Mouse (Mus musculus) liver, embryonic 15.5 days (tissue): Measurements from ENCODE around the gene Gjb1. TPM values are rescaled to one million over a fixed set of nuclear protein-coding genes. Genes with fewer than 3 reads are reported as not detected.
A peak's percentile ranks its signal among the peaks of the same experiment; 100 is the strongest.
"Not testable (repeated sequence)": the region's sequence is repeated elsewhere in the genome, so short reads cannot be mapped to it uniquely, and the experiment has no call there.

Experiments
- ATAC-seq: fragments of 200-750 bp; cut with Nextera tagmentation; 2 replicates; pipeline ENCODE4 v1.8.0; 2017; ENCODE audit warnings: moderate number of reproducible peaks, mild to moderate bottlenecking, moderate library complexity; ENCODE audit not compliant: insufficient read depth
- H3K27ac ChIP-seq: fragments of 300-500 bp; sonication (generic); replicated peaks from 2 replicates; pipeline ENCODE4 v1.5.1; 2015; ENCODE audit warnings: mild to moderate bottlenecking, inconsistent platforms
- H3K27me3 ChIP-seq: fragments of 300-500 bp; sonication (generic); 2 replicates; pipeline ENCODE4 v1.6.1; 2015; ENCODE audit warnings: mild to moderate bottlenecking, inconsistent platforms
- H3K36me3 ChIP-seq: fragments of 300-500 bp; sonication (generic); replicated peaks from 2 replicates; pipeline ENCODE4 v1.6.1; 2015; ENCODE audit warnings: moderate library complexity, mild to moderate bottlenecking, inconsistent platforms
- H3K4me1 ChIP-seq: fragments of 300-500 bp; sonication (generic); replicated peaks from 2 replicates; pipeline ENCODE4 v1.6.1; 2015; ENCODE audit warnings: inconsistent platforms
- H3K4me2 ChIP-seq: fragments of 300-500 bp; sonication (generic); 2 replicates; pipeline ENCODE4 v1.6.1; 2015; ENCODE audit warnings: moderate library complexity, mild to moderate bottlenecking, inconsistent platforms
- H3K4me3 ChIP-seq: fragments of 300-500 bp; sonication (generic); replicated peaks from 2 replicates; pipeline ENCODE4 v1.5.1; 2015; ENCODE audit warnings: mild to moderate bottlenecking, inconsistent platforms
- H3K9ac ChIP-seq: fragments of 300-500 bp; sonication (generic); 2 replicates; pipeline ENCODE4 v1.6.1; 2015; ENCODE audit warnings: moderate library complexity, mild to moderate bottlenecking, inconsistent platforms
- H3K9me3 ChIP-seq: fragments of 300-500 bp; sonication (generic); replicated peaks from 2 replicates; pipeline ENCODE4 v1.6.1; 2016; ENCODE audit warnings: inconsistent platforms
- WGBS: fragments of 180-500 bp; shearing (Covaris S2); methylation state at CpG from one replicate; pipeline ENCODE4 v1.1.7; 2015; ENCODE audit warnings: mixed read lengths; ENCODE audit not compliant: insufficient replicate concordance; 5-methylcytosine and 5-hydroxymethylcytosine counted together
- polyA plus RNA-seq: library from polyadenylated mRNA; unstranded; fragments of >200 nt; fragmentation: Nextera tagmentation; extraction: Ambion mirVana; gene quantifications from 2 replicates; pipeline ENCODE4 v1.2.1, GENCODE M21; 2015

The Gjb1 gene
- polyA plus RNA-seq, 1 experiment from 2014 or later: 111 TPM

- H3K9ac ChIP-seq, H3K27me3 ChIP-seq, H3K9me3 ChIP-seq, H3K4me2 ChIP-seq, ATAC-seq, H3K27ac ChIP-seq, H3K4me3 ChIP-seq, H3K4me1 ChIP-seq, H3K36me3 ChIP-seq: not testable (repeated sequence)
- 55% methylated on average over 4 of the region's 4 CpGs for WGBS
Measured at GRCm38 (mm10) chrX:101358902-101359301, 17.3 kb upstream of the Gjb1 start.

DNA sequence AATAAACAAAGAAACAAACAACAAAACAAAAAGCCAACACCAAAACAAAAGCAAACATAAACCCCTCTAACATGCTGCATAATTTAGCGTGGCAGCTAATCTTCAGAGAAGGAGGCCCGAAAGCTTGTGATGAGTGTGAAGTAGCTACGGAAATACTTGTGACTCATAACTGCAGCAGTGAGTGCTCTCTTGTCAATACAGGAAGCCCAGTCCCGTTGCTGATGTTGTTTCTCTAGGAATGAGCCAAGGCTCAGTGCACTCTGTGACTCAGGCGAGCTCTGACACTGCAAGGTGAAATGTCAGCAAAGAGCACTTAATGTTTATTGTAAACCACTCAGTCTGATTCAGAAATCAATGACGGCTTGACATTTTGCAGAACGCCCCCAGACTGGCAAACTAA, 7.2 kb upstream of the Gjb1 start:
- 46% methylated on average over 7 of the region's 7 CpGs for WGBS
- no peaks in the 10 kb centered on the region for H3K9me3 ChIP-seq

DNA sequence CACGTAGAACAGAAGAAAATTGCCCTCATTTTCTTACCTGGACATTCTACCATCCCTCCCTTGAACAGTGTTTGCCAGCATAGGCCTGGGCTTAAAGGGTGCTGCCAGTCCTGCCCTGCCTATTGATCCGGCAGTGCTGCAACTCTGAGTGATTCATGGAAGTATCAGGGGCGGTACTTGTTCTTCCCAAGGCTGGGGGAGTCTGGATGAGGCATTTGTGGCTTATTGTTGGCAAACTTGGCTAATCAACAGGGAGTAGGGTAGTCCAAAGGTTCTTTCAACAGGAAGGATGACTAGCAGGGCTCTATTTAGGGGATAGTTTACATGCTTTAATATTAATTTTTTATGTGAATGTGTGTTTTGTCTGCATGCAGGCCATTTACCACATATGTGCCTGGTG, 5.6 kb upstream of the Gjb1 start:
- Histone ChIP-seq H3K4me1 (no peaks in the 10 kb centered on the region; the same call in 1 of the 2 replicates), H3K27ac (no peak overlapping the region), H3K9me3 (no peaks in the 10 kb centered on the region), H3K4me2 (no peak overlapping the region), H3K9ac (no peak overlapping the region), H3K4me3 (no peak overlapping the region), H3K36me3 (no peaks in the 10 kb centered on the region), H3K27me3 (no peaks in the 10 kb centered on the region)
- 66% methylated on average over 3 of the region's 3 CpGs for WGBS
- peak; percentile 18; the same call in 1 of the 2 replicates for ATAC-seq

More for the DNA sequence above, 7.2 kb upstream of the Gjb1 start:
- H3K9ac ChIP-seq: no peak overlapping the region
- no peak overlapping the region for H3K27ac ChIP-seq
- H3K4me2 ChIP-seq: no peak overlapping the region
- H3K4me1 ChIP-seq: no peaks in the 10 kb centered on the region
- H3K27me3 ChIP-seq: no peaks in the 10 kb centered on the region
- H3K4me3 ChIP-seq: no peak overlapping the region
- no peak for ATAC-seq
- no peaks in the 10 kb centered on the region for H3K36me3 ChIP-seq

GRCm38 (mm10) chrX:101372946-101373345, 3.2 kb upstream of the Gjb1 start:
- no peaks in the 10 kb centered on the region for H3K36me3 ChIP-seq
- H3K4me3 ChIP-seq: no peak overlapping the region
- ATAC-seq: no peak
- H3K27me3 ChIP-seq: no peaks in the 10 kb centered on the region; the same call in 1 of the 2 replicates
- no peak overlapping the region for H3K4me2 ChIP-seq
- H3K9me3 ChIP-seq: no peaks in the 10 kb centered on the region
- H3K4me1 ChIP-seq: no peaks in the 10 kb centered on the region; the same call in 1 of the 2 replicates
- H3K27ac ChIP-seq: no peak overlapping the region
- H3K9ac ChIP-seq: no peak overlapping the region
- WGBS: 58% methylated on average over 5 of the region's 5 CpGs

GRCm38 (mm10) chrX:101377076-101377475, 898 bp downstream of the Gjb1 start:
- WGBS: 38% methylated on average over 4 of the region's 4 CpGs
- Histone ChIP-seq H3K36me3 (no peaks in the 10 kb centered on the region), H3K4me2 (no peak overlapping the region), H3K27ac (peak overlapping the region; percentile 29; the same call in 1 of the 2 replicates), H3K9ac (no peak overlapping the region), H3K4me3 (peak overlapping the region; percentile 32), H3K4me1 (no peaks in the 10 kb centered on the region; the same call in 1 of the 2 replicates), H3K9me3 (no peaks in the 10 kb centered on the region), H3K27me3 (peaks cover 7% of the 10 kb centered on the region)
- ATAC-seq: peak; percentile 72

DNA sequence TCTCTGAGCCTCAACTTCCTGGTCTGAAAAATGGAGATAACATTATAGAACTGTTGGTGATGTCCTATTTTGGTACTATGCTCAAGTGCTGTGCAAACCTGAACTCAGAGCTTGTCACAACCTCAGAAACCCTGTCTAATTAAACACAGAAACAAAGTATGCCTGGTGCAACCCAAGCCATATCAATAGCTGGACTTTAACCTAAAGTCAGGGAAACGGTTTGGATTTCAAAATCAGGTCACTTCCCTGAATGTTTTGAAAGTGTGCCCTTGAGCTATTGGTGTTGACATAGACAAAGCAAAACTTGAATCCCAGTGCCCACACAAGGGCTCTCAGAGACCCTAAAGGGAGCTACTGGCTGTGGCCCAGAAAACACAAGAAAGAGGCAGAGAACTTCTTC, 3.6 kb downstream of the Gjb1 start:
- Histone ChIP-seq H3K9me3 (no peaks in the 10 kb centered on the region), H3K36me3 (no peaks in the 10 kb centered on the region), H3K4me1 (no peaks in the 10 kb centered on the region; the same call in 1 of the 2 replicates), H3K27ac (no peak overlapping the region), H3K4me2 (peak overlapping the region; percentile 13), H3K4me3 (no peak overlapping the region), H3K9ac (no peak overlapping the region), H3K27me3 (peaks cover 34% of the 10 kb centered on the region)
- ATAC-seq: no peak
- WGBS: 38% methylated on average over 1 of the region's 1 CpGs

GRCm38 (mm10) chrX:101383455-101383854, 7.3 kb downstream of the Gjb1 start:
- Histone ChIP-seq H3K4me2 (no peak overlapping the region), H3K9ac (no peak overlapping the region), H3K4me1 (no peaks in the 10 kb centered on the region), H3K27ac (no peak overlapping the region), H3K36me3 (no peaks in the 10 kb centered on the region), H3K4me3 (no peak overlapping the region), H3K27me3 (peaks cover 53% of the 10 kb centered on the region), H3K9me3 (no peaks in the 10 kb centered on the region)
- no peak for ATAC-seq
- 43% methylated on average over 18 of the region's 18 CpGs for WGBS

- no peak for ATAC-seq
- H3K9ac ChIP-seq: no peak overlapping the region
- no peaks in the 10 kb centered on the region for H3K4me1 ChIP-seq
- no peaks in the 10 kb centered on the region for H3K9me3 ChIP-seq
- no peak overlapping the region for H3K4me2 ChIP-seq
- 20% methylated on average over 32 of the region's 32 CpGs for WGBS
- H3K36me3 ChIP-seq: no peaks in the 10 kb centered on the region
- H3K27me3 ChIP-seq: peaks cover 51% of the 10 kb centered on the region
- no peak overlapping the region for H3K4me3 ChIP-seq
- no peak overlapping the region for H3K27ac ChIP-seq
Measured at GRCm38 (mm10) chrX:101384439-101385137, 8.4 kb downstream of the Gjb1 start.

GRCm38 (mm10) chrX:101386222-101386621, 10.0 kb downstream of the Gjb1 start:
- no peak overlapping the region for H3K9ac ChIP-seq
- no peaks in the 10 kb centered on the region for H3K9me3 ChIP-seq
- H3K27me3 ChIP-seq: peaks cover 51% of the 10 kb centered on the region
- H3K4me2 ChIP-seq: no peak overlapping the region
- ATAC-seq: 0 out of 2 replicates have a peak, but pooled peaks have one; percentile 34
- H3K4me1 ChIP-seq: no peaks in the 10 kb centered on the region
- H3K27ac ChIP-seq: no peak overlapping the region
- no peak overlapping the region for H3K4me3 ChIP-seq
- WGBS: 35% methylated on average over 4 of the region's 4 CpGs
- H3K36me3 ChIP-seq: no peaks in the 10 kb centered on the region

- Histone ChIP-seq H3K9me3 (no peaks in the 10 kb centered on the region), H3K4me1 (no peaks in the 10 kb centered on the region), H3K27me3 (peaks cover 27% of the 10 kb centered on the region), H3K27ac (no peak overlapping the region), H3K4me3 (no peak overlapping the region), H3K36me3 (no peaks in the 10 kb centered on the region), H3K9ac (no peak overlapping the region), H3K4me2 (no peak overlapping the region)
- no peak for ATAC-seq
- 53% methylated on average over 5 of the region's 5 CpGs for WGBS
Measured at GRCm38 (mm10) chrX:101388866-101389537, 12.8 kb downstream of the Gjb1 start.

GRCm38 (mm10) chrX:101394341-101394740, 18.2 kb downstream of the Gjb1 start:
- Histone ChIP-seq H3K27me3 (peaks cover 27% of the 10 kb centered on the region), H3K9me3 (no peaks in the 10 kb centered on the region), H3K4me2 (no peak overlapping the region), H3K4me1 (no peaks in the 10 kb centered on the region), H3K27ac (no peak overlapping the region), H3K4me3 (no peak overlapping the region), H3K36me3 (no peaks in the 10 kb centered on the region), H3K9ac (no peak overlapping the region)
- 42% methylated on average over 2 of the region's 2 CpGs for WGBS
- no peak for ATAC-seq
